Mouse (Mus musculus) MEL (cell line): ENCODE measurements around the gene Babam2. TPM values are rescaled to one million over a fixed set of nuclear protein-coding genes. Genes with fewer than 3 reads are reported as not detected.

Source experiments
- DNase-seq: peaks from one replicate; pipeline ENCODE4 v3.0.0; 2011; ENCODE audit warnings: low read depth, low spot score
- H3K27ac ChIP-seq: 2 replicates; pipeline ENCODE4 v1.5.1; 2012; ENCODE audit warnings: low read depth, mild to moderate bottlenecking, control low read depth, low read length, moderate library complexity; ENCODE audit not compliant: control insufficient read depth
- H3K27me3 ChIP-seq, 2 experiments: fragments of 150-350 bp in 1 of 2; sonication (generic) in 1 of 2; 2 replicates each; pipeline ENCODE4 v1.6.1; 2012; ENCODE audit warnings: low read length in 2 of 2, mild to moderate bottlenecking in 2 of 2, improper control_type of control experiment in 1 of 2, moderate library complexity in 1 of 2; ENCODE audit not compliant: insufficient read depth in 2 of 2, control insufficient read depth in 1 of 2
- H3K36me3 ChIP-seq, 2 experiments: 2 replicates each; pipeline ENCODE4 v1.6.1; 2012 to 2014; ENCODE audit warnings: low read length in 2 of 2, improper control_type of control experiment in 1 of 2, inconsistent platforms in 1 of 2, mild to moderate bottlenecking in 1 of 2; ENCODE audit not compliant: insufficient read depth in 2 of 2, control insufficient read depth in 1 of 2
- H3K4me1 ChIP-seq, 2 experiments: fragments of 150-350 bp in 1 of 2; sonication (generic) in 1 of 2; 2 replicates each; pipeline ENCODE4 v1.6.1; 2012; ENCODE audit warnings: low read length in 2 of 2, improper control_type of control experiment in 1 of 2, mild to moderate bottlenecking in 1 of 2; ENCODE audit not compliant: insufficient read depth in 2 of 2, control insufficient read depth in 1 of 2
- H3K4me3 ChIP-seq, 2 experiments: fragments of 150-350 bp in 1 of 2; sonication (generic) in 1 of 2; 2 replicates each; pipeline ENCODE4 v1.5.1; 2012; ENCODE audit warnings: low read depth in 2 of 2, low read length in 2 of 2, mild to moderate bottlenecking in 2 of 2, moderate library complexity in 2 of 2, control low read depth in 1 of 2, improper control_type of control experiment in 1 of 2; ENCODE audit not compliant: control insufficient read depth in 1 of 2, insufficient read depth in 1 of 2
- H3K79me2 ChIP-seq: 2 replicates; pipeline ENCODE4 v1.6.1; 2012; ENCODE audit warnings: mild to moderate bottlenecking, low read length, moderate library complexity; ENCODE audit not compliant: control insufficient read depth, poor library complexity, insufficient read depth
- H3K9ac ChIP-seq: 2 replicates; pipeline ENCODE4 v1.6.1; 2012; ENCODE audit warnings: low read depth, mild to moderate bottlenecking, control low read depth, low read length, moderate library complexity; ENCODE audit not compliant: control insufficient read depth, poor library complexity, severe bottlenecking
- H3K9me3 ChIP-seq: fragments of 150-350 bp; sonication (generic); replicated peaks from 2 replicates; pipeline ENCODE4 v1.6.1; 2012; ENCODE audit warnings: mild to moderate bottlenecking, low read length, improper control_type of control experiment, moderate library complexity; ENCODE audit not compliant: insufficient read depth
- CTCF ChIP-seq, 3 experiments: IDR thresholded peaks in 2 of 3; conservative IDR thresholded peaks in 1 of 3; 2 replicates each; pipeline ENCODE4 v1.5.1; 2011 to 2012; ENCODE audit warnings: low read length in 3 of 3, low read depth in 2 of 3, mild to moderate bottlenecking in 2 of 3, improper control_type of control experiment in 1 of 3, inconsistent platforms in 1 of 3, mixed read lengths in 1 of 3, moderate library complexity in 1 of 3; ENCODE audit not compliant: control insufficient read depth in 1 of 3, insufficient read depth in 1 of 3, poor library complexity in 1 of 3, severe bottlenecking in 1 of 3
- E2F4 ChIP-seq: IDR thresholded peaks from 2 replicates; pipeline ENCODE4 v1.6.1; 2011; ENCODE audit warnings: low read depth, low read length, improper control_type of control experiment, borderline replicate concordance
- ELF1 ChIP-seq: IDR thresholded peaks from 2 replicates; pipeline ENCODE4 v1.6.1; 2014; ENCODE audit warnings: low read depth, mild to moderate bottlenecking, inconsistent platforms, low read length, improper control_type of control experiment, moderate library complexity
- EP300 ChIP-seq, 2 experiments: IDR thresholded peaks; 2 replicates each; pipeline ENCODE4 v1.6.1; 2011; ENCODE audit warnings: improper control_type of control experiment in 2 of 2, low read length in 2 of 2, low read depth in 1 of 2, mild to moderate bottlenecking in 1 of 2
- KAT2A ChIP-seq: conservative IDR thresholded peaks from 2 replicates; pipeline ENCODE4 v1.6.1; 2012; ENCODE audit warnings: low read depth, low read length, improper control_type of control experiment, inconsistent platforms
- MAZ ChIP-seq: IDR thresholded peaks from 2 replicates; pipeline ENCODE4 v1.6.1; 2012; ENCODE audit warnings: low read depth, mild to moderate bottlenecking, inconsistent platforms, low read length, improper control_type of control experiment
- MXI1 ChIP-seq: IDR thresholded peaks from 2 replicates; pipeline ENCODE4 v1.6.1; 2011; ENCODE audit warnings: mild to moderate bottlenecking, low read depth, low read length, improper control_type of control experiment
- MYC ChIP-seq: IDR thresholded peaks from 2 replicates; pipeline ENCODE4 v1.6.1; 2011; ENCODE audit warnings: low read depth, mild to moderate bottlenecking, low read length, improper control_type of control experiment, moderate library complexity
- NRF1 ChIP-seq: IDR thresholded peaks from 2 replicates; pipeline ENCODE4 v1.6.1; 2014; ENCODE audit warnings: low read depth, mild to moderate bottlenecking, inconsistent platforms, low read length, improper control_type of control experiment, moderate library complexity; ENCODE audit not compliant: poor library complexity, insufficient read depth, severe bottlenecking
- POLR2A ChIP-seq, 2 experiments: IDR thresholded peaks; 2 replicates each; pipeline ENCODE4 v1.6.1; 2011 to 2012; ENCODE audit warnings: low read length in 2 of 2, mild to moderate bottlenecking in 2 of 2, control low read depth in 1 of 2, improper control_type of control experiment in 1 of 2, low read depth in 1 of 2, moderate library complexity in 1 of 2; ENCODE audit not compliant: control insufficient read depth in 1 of 2, insufficient read depth in 1 of 2, poor library complexity in 1 of 2
- POLR2AphosphoS5 ChIP-seq: IDR thresholded peaks from 2 replicates; pipeline ENCODE4 v1.6.1; 2012; ENCODE audit warnings: low read depth, borderline replicate concordance, mild to moderate bottlenecking, inconsistent platforms, low read length, moderate library complexity, mixed read lengths
- RAD21 ChIP-seq: IDR thresholded peaks from 2 replicates; pipeline ENCODE4 v1.6.1; 2011; ENCODE audit warnings: mild to moderate bottlenecking, low read depth, low read length, improper control_type of control experiment
- RCOR1 ChIP-seq: IDR thresholded peaks from 2 replicates; pipeline ENCODE4 v1.6.1; 2012; ENCODE audit warnings: low read depth, mild to moderate bottlenecking, inconsistent platforms, low read length, improper control_type of control experiment
- SIN3A ChIP-seq: IDR thresholded peaks from 2 replicates; pipeline ENCODE4 v1.6.1; 2012; ENCODE audit warnings: low read length, improper control_type of control experiment, inconsistent platforms
- SMC3 ChIP-seq: IDR thresholded peaks from 2 replicates; pipeline ENCODE4 v1.6.1; 2011; ENCODE audit warnings: low read depth, low read length, improper control_type of control experiment
- TBP ChIP-seq: IDR thresholded peaks from 2 replicates; pipeline ENCODE4 v1.8.0; 2011; ENCODE audit warnings: low read depth, low read length, improper control_type of control experiment
- USF1 ChIP-seq: IDR thresholded peaks from 2 replicates; pipeline ENCODE4 v1.6.1; 2014; ENCODE audit warnings: low read depth, mild to moderate bottlenecking, inconsistent platforms, low read length, improper control_type of control experiment, moderate library complexity
- USF2 ChIP-seq, 2 experiments: IDR thresholded peaks; 2 replicates each; pipeline ENCODE4 v1.6.1; 2011 to 2012; ENCODE audit warnings: improper control_type of control experiment in 2 of 2, low read length in 2 of 2, borderline replicate concordance in 1 of 2, inconsistent platforms in 1 of 2, low read depth in 1 of 2, mild to moderate bottlenecking in 1 of 2; ENCODE audit not compliant: insufficient read depth in 1 of 2
- ZC3H11A ChIP-seq: IDR thresholded peaks from 2 replicates; pipeline ENCODE4 v1.6.1; 2012; ENCODE audit warnings: low read depth, mild to moderate bottlenecking, inconsistent platforms, low read length, improper control_type of control experiment
- ZKSCAN1 ChIP-seq: IDR thresholded peaks from 2 replicates; pipeline ENCODE4 v1.6.1; 2012; ENCODE audit warnings: low read depth, mild to moderate bottlenecking, inconsistent platforms, low read length, improper control_type of control experiment, moderate library complexity
- ZNF384 ChIP-seq: IDR thresholded peaks from 2 replicates; pipeline ENCODE4 v1.6.1; 2012; ENCODE audit warnings: low read depth, mild to moderate bottlenecking, inconsistent platforms, low read length, improper control_type of control experiment
- polyA plus RNA-seq, 2 experiments: library from polyadenylated mRNA; stranded (reverse) in 1 of 2; unstranded in 1 of 2; fragments of >175 nt in 1 of 2; fragments of >200 nt in 1 of 2; gene quantifications; 2 replicates each; pipeline versions ENCODE4 v1.2.1 to v1.2.4; 2012; ENCODE audit warnings: low replicate concordance in 2 of 2, low read depth in 1 of 2; ENCODE audit not compliant: insufficient read length in 2 of 2, insufficient read depth in 1 of 2, missing spikeins in 1 of 2
- total RNA-seq: library from RNA; depleted of rRNA; stranded (reverse); fragments of 300-350 nt; gene quantifications from 2 replicates; pipeline ENCODE4 v1.2.3, GENCODE M21; 2012

Babam2 gene
- total and polyA plus RNA-seq, 3 experiments, result 43.3 to 86.6 TPM; not detected in 1

DNA sequence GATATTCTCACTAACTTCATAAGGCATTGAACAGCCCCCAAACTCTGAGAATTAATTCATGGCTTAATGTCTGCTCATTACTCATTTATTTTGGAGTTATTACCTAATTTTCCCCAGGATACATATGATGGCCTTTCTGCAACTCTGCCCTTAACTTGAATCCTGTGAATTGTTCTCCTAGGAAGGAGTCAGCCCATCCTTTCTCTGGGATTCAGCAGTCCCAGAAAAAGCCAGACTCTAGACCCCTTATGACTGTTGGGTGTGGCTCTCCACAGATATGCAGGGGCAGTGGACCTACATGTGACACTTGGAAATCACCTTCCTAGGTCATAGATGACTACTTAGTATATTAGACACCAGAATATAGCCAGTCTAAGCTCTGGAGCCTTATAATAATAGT, 226.6 kb downstream of the Babam2 start:
- Histone ChIP-seq H3K4me1 (peaks cover 2 to 7% of the 10 kb centered on the region in 2 experiments; a peak in 3 of 4 replicates), H3K79me2 (no peaks in the 10 kb centered on the region), H3K36me3 (peaks cover 0 to 13% of the 10 kb centered on the region in 2 experiments; a peak in 2 of 4 replicates), H3K9me3 (no peaks in the 10 kb centered on the region), H3K4me3 (no peak overlapping the region), H3K27ac (no peak overlapping the region), H3K27me3 (no peaks in the 10 kb centered on the region), H3K9ac (no peak overlapping the region)
- DNase-seq, result no peak
- no peak for TF ChIP-seq ELF1

DNA sequence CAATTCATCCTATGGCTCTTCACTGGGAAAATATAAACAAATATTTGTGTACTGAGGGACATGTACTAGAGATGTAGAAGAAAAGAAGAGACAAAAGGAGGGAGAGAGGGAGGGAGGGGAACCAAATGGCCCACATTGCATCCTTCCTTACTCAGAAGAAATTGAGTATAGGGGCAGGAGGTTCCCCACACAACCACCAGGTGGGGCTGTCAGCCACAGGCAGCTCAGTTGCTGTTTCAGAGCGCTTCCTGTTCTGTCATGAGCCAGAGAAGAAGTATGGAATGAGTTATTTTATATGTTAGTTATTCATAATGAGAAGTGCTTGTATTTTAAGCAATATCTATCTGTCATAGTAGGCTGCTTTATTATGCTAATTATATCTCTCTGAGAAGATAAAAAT, 229.1 kb downstream of the Babam2 start:
- no peaks in the 10 kb centered on the region for H3K9me3 ChIP-seq
- no peaks in the 10 kb centered on the region for H3K36me3 ChIP-seq
- no peaks in the 10 kb centered on the region for H3K27me3 ChIP-seq
- peak; percentile 72 for DNase-seq
- H3K27ac ChIP-seq, result no peak overlapping the region
- H3K4me1 ChIP-seq, result no peaks in the 10 kb centered on the region
- no peaks in the 10 kb centered on the region for H3K79me2 ChIP-seq
- no peak overlapping the region for H3K4me3 ChIP-seq
- H3K9ac ChIP-seq, result no peak overlapping the region
- no peak for TF ChIP-seq USF2 (IDR thresholded peaks at IDR 0.05; ENCODE audit: borderline replicate concordance in 1 of 2, insufficient read depth in 1 of 2, low read depth in 1 of 2, low read length in 2 of 2)
- TF ChIP-seq EP300 (IDR thresholded peaks at IDR 0.05; ENCODE audit: low read depth in 1 of 2, low read length in 2 of 2), result no peak
- no peak for TF ChIP-seq SIN3A
- no peak for TF ChIP-seq USF1
- peak; percentile 64 for TF ChIP-seq ZC3H11A
- TF ChIP-seq SMC3, result peak; percentile 81
- TF ChIP-seq RAD21, result peak; percentile 77
- TF ChIP-seq MYC, result no peak
- peak; percentile 77 to 87 (median 77) for TF ChIP-seq CTCF (IDR thresholded peaks at IDR 0.05 in 2 of 3, conservative IDR thresholded peaks at IDR 0.05 in 1 of 3; ENCODE audit: control insufficient read depth in 1 of 3, insufficient read depth in 1 of 3, low read depth in 2 of 3, low read length in 3 of 3, poor library complexity in 1 of 3, severe bottlenecking in 1 of 3)

DNA sequence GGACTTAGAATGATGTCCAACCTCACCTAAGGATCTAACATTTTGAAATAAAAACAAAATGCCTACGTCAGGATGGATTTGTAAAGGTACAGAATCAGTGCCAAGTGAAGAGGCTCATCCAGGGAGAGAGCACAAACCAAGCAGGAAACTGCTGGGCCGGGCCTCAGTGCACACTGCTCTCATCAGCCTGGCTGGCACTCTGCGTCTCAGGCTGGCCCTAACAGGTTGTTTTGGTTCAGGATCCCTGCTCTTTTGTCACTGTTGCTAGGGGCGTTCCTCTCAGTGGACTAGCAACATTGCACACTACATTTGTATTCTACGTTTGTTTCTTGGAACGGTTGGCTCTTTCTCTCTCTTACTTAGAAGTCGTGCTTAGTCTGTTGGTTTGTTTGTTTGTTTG, 231.5 kb downstream of the Babam2 start:
- Histone ChIP-seq H3K9me3 (no peaks in the 10 kb centered on the region), H3K36me3 (no peaks in the 10 kb centered on the region), H3K4me1 (no peaks in the 10 kb centered on the region), H3K79me2 (no peaks in the 10 kb centered on the region), H3K9ac (no peak overlapping the region), H3K4me3 (no peak overlapping the region), H3K27ac (no peak overlapping the region), H3K27me3 (no peaks in the 10 kb centered on the region)
- TF ChIP-seq USF2 (IDR thresholded peaks at IDR 0.05; ENCODE audit: borderline replicate concordance in 1 of 2, insufficient read depth in 1 of 2, low read depth in 1 of 2, low read length in 2 of 2) (no peak), RAD21 (no peak), NRF1 (no peak), MXI1 (no peak), POLR2AphosphoS5 (no peak), MAZ (no peak), E2F4 (no peak), EP300 (IDR thresholded peaks at IDR 0.05; ENCODE audit: low read depth in 1 of 2, low read length in 2 of 2) (no peak), RCOR1 (no peak), KAT2A (no peak), ZNF384 (no peak), POLR2A (IDR thresholded peaks at IDR 0.05; ENCODE audit: control insufficient read depth in 1 of 2, insufficient read depth in 1 of 2, low read depth in 1 of 2, low read length in 2 of 2, poor library complexity in 1 of 2) (no peak), SIN3A (no peak), USF1 (no peak), TBP (no peak), ZC3H11A (no peak), ZKSCAN1 (no peak), MYC (no peak)
- DNase-seq, result no peak
